Mouse (Mus musculus) embryonic facial prominence, embryonic 10.5 days (tissue): ENCODE data around the gene Tradd. TPM values are rescaled to one million over a fixed set of nuclear protein-coding genes. Genes with fewer than 3 reads are reported as not detected.
"Not testable (repeated sequence)": the region's sequence is repeated elsewhere in the genome, so short reads cannot be mapped to it uniquely, and the experiment has no call there.

Experiments
- DNase-seq: peaks from one replicate; pipeline ENCODE4 v3.0.0-alpha.2; 2017; ENCODE audit warnings: low spot score
- H3K27ac ChIP-seq: fragments of 300-500 bp; sonication (generic); replicated peaks from 2 replicates; pipeline ENCODE4 v1.5.1; 2016; ENCODE audit warnings: mild to moderate bottlenecking
- H3K27me3 ChIP-seq: fragments of 300-500 bp; sonication (generic); replicated peaks from 2 replicates; pipeline ENCODE4 v1.6.1; 2016; ENCODE audit warnings: low read depth, mild to moderate bottlenecking; ENCODE audit not compliant: poor library complexity, severe bottlenecking
- H3K36me3 ChIP-seq: fragments of 300-500 bp; sonication (generic); replicated peaks from 2 replicates; pipeline ENCODE4 v1.6.1; 2016; ENCODE audit warnings: mild to moderate bottlenecking, moderate library complexity
- H3K4me1 ChIP-seq: fragments of 300-500 bp; sonication (generic); 2 replicates; pipeline ENCODE4 v1.6.1; 2016
- H3K4me3 ChIP-seq: fragments of 300-500 bp; sonication (generic); 2 replicates; pipeline ENCODE4 v1.5.1; 2016; ENCODE audit warnings: mild to moderate bottlenecking, moderate library complexity
- H3K9me3 ChIP-seq: fragments of 300-500 bp; sonication (generic); 2 replicates; pipeline ENCODE4 v1.6.1; 2016; ENCODE audit warnings: mild to moderate bottlenecking
- WGBS: fragments of 180-500 bp; shearing (Covaris S2); methylation state at CpG from one replicate; pipeline ENCODE4 v1.1.7; 2016; 5-methylcytosine and 5-hydroxymethylcytosine counted together
- polyA plus RNA-seq: library from polyadenylated mRNA; unstranded; fragments of >200 nt; fragmentation: Nextera tagmentation; extraction: Ambion mirVana; gene quantifications from 2 replicates; pipeline ENCODE4 v1.2.1, GENCODE M21; 2016

Tradd gene
- polyA plus RNA-seq, 1 experiment from 2014 or later, result 16.7 TPM

DNA sequence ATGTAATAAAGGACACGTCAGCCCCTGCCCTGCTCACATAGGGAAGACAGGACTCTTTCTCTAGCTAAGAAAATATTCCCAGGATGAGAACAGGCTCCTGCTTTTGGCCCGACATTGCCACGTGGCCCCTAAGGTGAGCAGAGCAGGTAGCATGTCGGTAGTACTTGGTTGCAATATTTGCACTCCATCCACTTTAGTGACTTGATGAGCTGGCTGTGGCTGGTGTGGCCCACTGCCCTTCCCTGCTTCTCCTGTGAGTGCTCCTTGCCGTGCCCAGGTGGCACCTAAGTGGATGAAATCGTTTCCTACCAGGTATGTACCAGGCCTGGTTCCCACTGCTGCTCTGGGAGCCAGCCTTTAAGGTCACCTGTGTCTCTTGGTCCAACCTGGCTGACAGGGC is 12.5 kb downstream of the Tradd start:
- WGBS, result 87% methylated on average over 6 of the region's 6 CpGs
- Histone ChIP-seq H3K36me3 (peaks cover 62% of the 10 kb centered on the region), H3K27ac (no peak overlapping the region), H3K4me3 (no peak overlapping the region), H3K4me1 (peaks cover 21% of the 10 kb centered on the region), H3K9me3 (no peaks in the 10 kb centered on the region), H3K27me3 (peaks cover 27% of the 10 kb centered on the region)
- DNase-seq, result no peak

DNA sequence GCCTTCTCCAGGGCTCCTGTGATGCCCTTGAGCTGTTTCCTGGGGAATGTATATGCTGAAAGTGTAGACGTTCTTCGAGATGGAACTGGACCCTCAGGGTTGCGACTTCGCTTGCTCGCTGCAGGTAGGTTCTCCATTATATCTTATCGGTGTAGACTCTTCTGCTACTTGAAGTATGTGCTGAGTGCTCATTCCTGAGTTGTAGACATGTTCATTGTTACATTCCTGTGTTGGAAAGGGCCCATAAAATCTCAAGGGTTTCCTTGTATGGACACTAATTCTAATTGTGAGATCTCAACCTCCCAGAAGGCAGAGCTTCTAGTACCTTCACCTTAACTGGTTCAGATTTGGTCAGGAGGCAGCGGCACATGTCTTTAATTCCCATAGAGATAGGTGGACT is 23.4 kb downstream of the Tradd start:
- no peaks in the 10 kb centered on the region for H3K9me3 ChIP-seq
- no peak overlapping the region for H3K27ac ChIP-seq
- no peak overlapping the region for H3K4me3 ChIP-seq
- 95% methylated on average over 7 of the region's 7 CpGs for WGBS
- H3K4me1 ChIP-seq, result no peaks in the 10 kb centered on the region
- peaks cover 78% of the 10 kb centered on the region for H3K36me3 ChIP-seq
- DNase-seq, result no peak
- H3K27me3 ChIP-seq, result no peaks in the 10 kb centered on the region

DNA sequence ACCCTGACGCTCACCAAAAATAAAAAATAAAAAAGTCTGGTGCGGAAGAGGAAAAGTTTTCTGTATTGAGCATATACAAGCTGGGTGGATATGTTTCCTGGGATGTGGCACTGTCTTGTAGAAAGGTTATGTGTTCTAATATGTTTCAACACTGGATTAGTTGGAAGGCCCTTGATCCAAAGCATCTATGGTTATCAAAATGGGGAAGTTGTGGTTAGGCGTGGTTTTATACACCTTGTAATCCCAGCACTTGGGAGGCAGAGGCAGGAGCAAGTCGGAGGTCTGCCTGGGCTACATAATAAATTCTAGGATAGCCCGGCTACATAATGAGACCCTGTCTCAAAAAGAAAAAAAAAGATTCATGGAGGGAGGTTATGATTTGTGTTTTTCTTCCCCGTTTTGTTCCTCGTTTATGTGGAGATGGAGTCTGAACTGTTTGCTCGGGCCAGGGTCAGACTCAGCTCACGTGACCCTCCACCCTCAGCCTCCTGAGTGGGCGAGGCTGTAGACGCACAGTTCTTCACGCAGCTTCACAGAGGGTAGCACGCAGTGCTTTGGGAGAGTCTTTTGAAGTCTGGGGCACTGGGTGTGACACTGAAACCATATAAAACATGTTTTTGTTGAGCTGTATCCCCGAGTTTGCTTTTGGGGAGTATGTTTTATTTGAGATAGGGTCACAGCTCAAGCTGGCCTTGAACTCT is 26.8 kb downstream of the Tradd start:
- H3K9me3 ChIP-seq, result no peaks in the 10 kb centered on the region
- H3K4me3 ChIP-seq, result no peak overlapping the region
- WGBS, result 94% methylated on average over 14 of the region's 14 CpGs
- no peak overlapping the region for H3K27ac ChIP-seq
- no peaks in the 10 kb centered on the region for H3K4me1 ChIP-seq
- H3K27me3 ChIP-seq, result no peaks in the 10 kb centered on the region
- H3K36me3 ChIP-seq, result peaks cover 85% of the 10 kb centered on the region
- no peak for DNase-seq

DNA sequence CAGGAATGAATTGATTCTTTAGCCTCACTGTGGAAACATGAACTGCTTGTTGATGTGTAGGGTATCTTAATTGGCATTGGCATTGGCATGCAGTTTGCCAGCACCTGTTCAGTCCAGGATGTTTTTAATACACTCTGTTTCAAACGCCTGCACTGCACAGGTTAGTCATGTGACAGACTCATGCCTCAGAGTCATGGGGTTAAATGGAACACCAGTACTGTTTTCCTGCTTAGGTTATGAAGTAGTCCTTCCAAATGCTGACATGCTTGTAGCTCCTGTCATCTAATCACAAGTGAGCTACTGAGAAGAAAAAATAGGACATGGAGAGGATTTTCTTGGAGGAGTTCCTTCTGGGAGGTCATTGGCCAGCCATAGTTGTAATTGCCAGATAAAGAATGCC is 29.2 kb downstream of the Tradd start:
- Histone ChIP-seq H3K9me3 (no peaks in the 10 kb centered on the region), H3K4me1 (no peaks in the 10 kb centered on the region), H3K27ac (no peak overlapping the region), H3K27me3 (no peaks in the 10 kb centered on the region), H3K4me3 (no peak overlapping the region), H3K36me3 (peaks cover 71% of the 10 kb centered on the region)
- DNase-seq, result no peak
- WGBS, result 79% methylated on average over 1 of the region's 1 CpGs

DNA sequence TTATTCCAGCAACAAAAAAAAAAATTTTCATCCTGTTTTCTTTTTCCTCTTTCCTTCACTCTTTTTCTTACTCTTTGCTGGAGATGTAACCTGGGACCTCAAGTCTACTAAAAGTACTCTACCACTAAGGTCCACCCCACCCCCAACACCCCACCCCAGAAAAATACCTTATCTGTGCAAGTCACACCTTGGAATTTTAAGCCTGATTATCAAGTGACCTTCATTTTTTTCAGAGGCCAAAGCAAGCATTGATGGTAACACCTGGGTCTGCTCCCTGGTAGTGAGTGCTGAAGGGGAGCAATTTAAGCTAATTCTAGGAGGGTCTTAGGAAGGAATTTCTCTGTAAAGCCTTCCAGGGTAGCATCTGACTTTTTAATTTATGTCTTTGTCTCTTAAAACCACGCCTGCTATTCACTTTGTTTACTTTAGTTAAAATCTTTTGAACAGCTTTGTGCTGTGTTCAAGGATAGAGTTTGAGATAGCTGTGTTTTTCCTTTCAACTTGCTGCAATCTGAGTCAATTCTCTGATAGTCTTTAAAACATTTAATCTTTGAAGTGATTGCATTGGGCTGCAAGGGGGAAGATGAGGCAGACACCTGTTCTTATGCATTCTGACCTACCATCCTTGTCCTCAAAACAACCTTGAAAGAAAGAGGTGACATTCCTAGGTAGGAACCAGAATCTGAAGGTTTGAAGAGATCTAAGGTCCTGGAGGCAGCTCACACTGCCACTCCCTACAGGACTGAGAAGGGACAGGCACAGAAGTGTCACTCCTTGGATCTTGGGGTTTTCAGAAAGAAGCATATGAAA is 31.1 kb downstream of the Tradd start:
- H3K9me3 ChIP-seq, result no peaks in the 10 kb centered on the region
- H3K27ac ChIP-seq, result no peak overlapping the region
- H3K4me1 ChIP-seq, result no peaks in the 10 kb centered on the region
- no peaks in the 10 kb centered on the region for H3K27me3 ChIP-seq
- H3K4me3 ChIP-seq, result no peak overlapping the region
- peaks cover 53% of the 10 kb centered on the region for H3K36me3 ChIP-seq
- DNase-seq, result no peak
- WGBS, result 76% methylated on average over 1 of the region's 1 CpGs

DNA sequence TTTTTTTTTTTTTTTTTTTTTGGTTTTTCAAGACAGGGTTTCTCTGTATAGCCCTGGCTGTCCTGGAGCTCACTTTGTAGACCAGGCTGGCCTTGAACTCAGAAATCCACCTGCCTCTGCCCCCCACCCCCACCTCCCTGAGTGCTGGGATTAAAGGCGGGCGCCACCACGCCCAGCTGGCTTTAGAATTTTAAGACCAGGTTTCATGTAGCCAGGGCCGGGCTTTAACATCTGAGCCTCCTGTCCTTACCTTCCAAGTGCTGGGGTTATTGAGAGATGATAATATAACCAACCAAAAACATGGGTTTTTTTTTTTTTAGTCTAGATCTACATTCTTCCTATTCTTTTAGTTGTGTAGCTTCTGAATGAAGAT is 32.1 kb downstream of the Tradd start:
- not testable (repeated sequence) for H3K27ac ChIP-seq, H3K4me1 ChIP-seq, H3K27me3 ChIP-seq, H3K4me3 ChIP-seq, DNase-seq, H3K9me3 ChIP-seq
- WGBS, result 91% methylated on average over 4 of the region's 4 CpGs
- H3K36me3 ChIP-seq, result peaks cover 45% of the 10 kb centered on the region

DNA sequence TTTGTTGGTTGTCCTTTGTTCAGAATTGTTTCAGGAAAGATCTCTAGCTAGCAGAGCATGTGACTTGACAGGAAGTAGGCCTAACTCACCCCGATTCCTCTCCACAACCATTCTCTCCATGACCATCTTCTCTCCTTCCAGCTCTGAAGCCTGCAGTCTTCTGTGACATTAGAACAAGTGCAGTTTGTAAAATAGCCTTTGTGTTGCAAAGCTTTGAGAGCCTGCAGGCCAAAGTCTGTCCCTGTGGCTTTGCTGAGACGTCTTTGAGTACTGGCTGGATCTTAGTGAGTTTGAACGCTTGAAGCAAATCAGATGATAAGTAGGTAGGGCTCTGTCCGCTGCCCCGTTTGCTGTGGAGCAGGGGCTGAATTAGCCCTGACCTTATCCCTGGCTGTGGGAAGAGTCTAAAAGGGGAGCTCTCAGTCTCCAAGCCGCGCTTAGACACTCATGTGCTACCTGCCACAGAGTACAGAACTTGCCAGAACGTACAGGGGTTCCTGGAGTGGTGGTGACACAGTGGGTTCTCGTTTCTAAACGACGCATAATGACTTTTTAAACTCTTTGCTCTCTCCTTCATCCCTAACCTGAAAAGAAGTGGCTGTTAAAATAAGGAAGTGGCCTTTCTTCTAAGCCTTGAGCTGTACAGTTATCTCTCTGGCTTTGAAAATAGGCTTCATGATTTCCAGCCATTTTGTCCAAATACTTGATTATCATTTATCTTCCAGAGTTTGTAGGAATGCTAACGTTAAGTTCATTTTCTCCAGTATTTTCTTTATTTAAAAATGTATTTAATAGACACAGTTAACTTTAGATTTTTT is 32.7 kb downstream of the Tradd start:
- H3K36me3 ChIP-seq, result peaks cover 43% of the 10 kb centered on the region
- no peaks in the 10 kb centered on the region for H3K4me1 ChIP-seq
- no peak overlapping the region for H3K4me3 ChIP-seq
- 87% methylated on average over 12 of the region's 12 CpGs for WGBS
- no peak for DNase-seq
- no peak overlapping the region for H3K27ac ChIP-seq
- no peaks in the 10 kb centered on the region for H3K9me3 ChIP-seq
- no peaks in the 10 kb centered on the region for H3K27me3 ChIP-seq

DNA sequence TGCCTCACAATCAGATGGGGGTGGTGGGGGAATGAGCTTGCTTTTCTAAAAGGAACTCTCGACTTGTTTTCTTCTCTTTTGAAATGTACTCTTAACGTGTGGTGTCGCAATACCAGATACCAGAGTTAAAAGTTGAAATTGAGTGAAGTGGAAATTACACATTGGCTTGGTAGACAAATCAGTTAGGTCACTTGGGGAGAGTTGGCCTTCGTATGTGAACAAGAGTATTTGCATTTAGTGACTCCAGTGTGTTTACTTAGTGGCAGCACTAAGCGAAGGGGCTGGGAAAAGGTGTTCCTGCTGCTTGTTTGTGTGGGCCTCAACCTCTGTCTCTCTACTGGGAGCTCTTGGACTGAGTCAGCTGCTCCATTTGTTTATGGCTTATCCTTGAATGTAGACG is 38.5 kb downstream of the Tradd start:
- H3K27ac ChIP-seq, result no peak overlapping the region
- H3K4me1 ChIP-seq, result peaks cover 22% of the 10 kb centered on the region
- DNase-seq, result no peak
- H3K4me3 ChIP-seq, result peak overlapping the region; percentile 94
- H3K27me3 ChIP-seq, result no peaks in the 10 kb centered on the region
- WGBS, result 35% methylated on average over 6 of the region's 6 CpGs
- H3K9me3 ChIP-seq, result no peaks in the 10 kb centered on the region
- 0 out of 2 replicates have a peak, but pooled peaks cover under 1% of the 10 kb centered on the region for H3K36me3 ChIP-seq

DNA sequence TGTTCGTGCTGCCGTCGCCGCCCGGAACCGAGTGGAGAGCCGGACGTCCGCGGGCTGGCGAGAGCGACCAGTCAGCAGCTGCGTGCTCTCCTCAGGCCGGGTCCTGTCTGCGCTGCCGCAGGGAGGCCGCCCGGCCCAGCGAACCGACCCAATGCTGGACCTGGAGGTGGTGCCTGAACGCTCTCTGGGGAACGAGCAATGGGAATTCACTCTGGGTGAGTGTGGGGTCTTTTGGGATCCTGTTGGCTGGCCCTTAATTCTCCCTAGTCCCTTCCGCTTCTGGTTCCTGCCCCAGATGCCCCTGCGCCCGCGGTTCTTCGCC is 39.2 kb downstream of the Tradd start:
- Histone ChIP-seq H3K4me1 (peaks cover 22% of the 10 kb centered on the region), H3K27ac (peak overlapping the region; percentile 88)
- 0% methylated on average over 27 of the region's 27 CpGs for WGBS

DNA sequence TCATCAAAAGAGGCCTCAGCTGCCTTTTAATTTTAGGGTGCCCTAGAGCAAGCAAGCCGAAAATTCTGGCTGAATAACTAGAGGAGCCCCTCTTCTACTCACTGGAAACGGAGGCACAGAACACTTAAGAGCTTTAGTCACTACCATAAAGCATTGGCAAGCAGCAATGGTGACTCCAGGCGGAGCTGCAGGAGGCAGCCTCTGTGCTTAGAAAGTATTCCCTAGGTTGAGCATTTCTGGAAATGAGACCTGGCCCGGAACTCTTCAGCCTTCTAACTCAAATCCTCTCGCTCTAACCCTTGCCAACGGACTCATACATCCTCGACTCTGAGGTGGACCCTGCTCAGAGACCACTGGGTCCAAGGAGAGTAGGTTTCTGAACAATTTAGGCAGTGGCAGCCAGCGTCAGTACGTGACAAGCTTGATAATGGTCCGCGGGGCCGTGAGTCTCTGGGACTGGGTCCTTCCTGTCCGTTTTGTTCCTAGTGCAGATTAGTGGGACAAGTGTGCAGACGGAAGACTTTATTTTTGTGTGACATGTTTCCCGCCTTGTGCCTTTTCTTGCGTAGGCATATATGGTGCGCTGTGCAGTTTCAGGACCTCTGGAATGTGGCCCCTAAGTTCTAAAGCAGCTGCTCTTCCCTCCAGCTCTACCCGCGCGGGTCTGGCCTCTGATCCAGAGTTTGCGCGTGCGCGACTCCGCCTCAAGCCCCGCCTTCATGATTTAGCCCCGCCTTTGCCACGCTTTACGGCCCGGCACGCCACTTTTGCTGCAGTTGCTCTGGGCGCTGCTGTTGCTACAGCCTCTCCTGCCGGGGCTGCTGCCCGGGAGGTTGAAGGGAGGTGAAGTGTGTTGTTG is 39.8 kb downstream of the Tradd start, which contains the start of gene D230025D16Rik:
TSS of gene D230025D16Rik (plus strand) at position 733 of the 859 bp plus-strand sequence.
- Histone ChIP-seq H3K4me3 (peak within 1 kb of the TSS; percentile 94), H3K9me3 (no peaks in the 10 kb centered on the region), H3K27me3 (no peaks in the 10 kb centered on the region), H3K27ac (peak within 1 kb of the TSS; percentile 88), H3K4me1 (peaks cover 22% of the 10 kb centered on the region), H3K36me3 (no peaks in the 10 kb centered on the region)
- 4% methylated on average over 34 of the region's 34 CpGs for WGBS
- DNase-seq, result peak; percentile 98

More for the DNA sequence above, 39.2 kb downstream of the Tradd start:
- no peak for DNase-seq
- Histone ChIP-seq H3K36me3 (no peaks in the 10 kb centered on the region), H3K4me3 (peak overlapping the region; percentile 94), H3K9me3 (no peaks in the 10 kb centered on the region), H3K27me3 (no peaks in the 10 kb centered on the region)

DNA sequence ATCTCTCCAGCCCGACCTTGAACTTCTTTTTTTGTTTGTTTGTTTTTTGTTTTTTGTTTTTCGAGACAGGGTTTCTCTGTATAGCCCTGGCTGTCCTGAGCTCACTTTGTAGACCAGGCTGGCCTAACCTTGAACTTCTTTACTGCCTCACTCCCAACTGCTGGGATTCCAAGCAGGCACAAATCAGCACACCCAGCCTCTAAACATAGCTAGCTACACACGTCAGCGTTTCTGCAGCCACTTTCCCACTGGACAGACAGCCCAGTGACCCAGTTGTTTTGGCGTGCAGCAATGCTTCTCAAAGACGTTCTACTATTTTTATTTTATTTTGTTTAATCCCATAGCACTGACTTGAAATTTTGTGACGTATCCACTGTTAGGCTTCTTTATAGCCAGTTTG is 40.6 kb downstream of the Tradd start:
- no peak for DNase-seq
- H3K4me3 ChIP-seq, result peak overlapping the region; percentile 94
- WGBS, result 80% methylated on average over 7 of the region's 7 CpGs

More for the DNA sequence above, 40.6 kb downstream of the Tradd start:
- no peaks in the 10 kb centered on the region for H3K27me3 ChIP-seq
- H3K4me1 ChIP-seq, result peaks cover 22% of the 10 kb centered on the region
- H3K36me3 ChIP-seq, result no peaks in the 10 kb centered on the region
- H3K27ac ChIP-seq, result no peak overlapping the region
- no peaks in the 10 kb centered on the region for H3K9me3 ChIP-seq
